Mouse (Mus musculus) 416B (cell line): ENCODE results near the gene Dlg2.
A peak's percentile ranks its signal among the peaks of the same experiment; 100 is the strongest.

ENCODE experiments used
- DNase-seq: peaks from one replicate; pipeline ENCODE4 v3.0.0; 2011; ENCODE audit warnings: low read depth

Dlg2 gene

GRCm38 (mm10) chr7:92292918-92293518, 1816.5 kb downstream of the Dlg2 start:
- no peak for DNase-seq

DNA sequence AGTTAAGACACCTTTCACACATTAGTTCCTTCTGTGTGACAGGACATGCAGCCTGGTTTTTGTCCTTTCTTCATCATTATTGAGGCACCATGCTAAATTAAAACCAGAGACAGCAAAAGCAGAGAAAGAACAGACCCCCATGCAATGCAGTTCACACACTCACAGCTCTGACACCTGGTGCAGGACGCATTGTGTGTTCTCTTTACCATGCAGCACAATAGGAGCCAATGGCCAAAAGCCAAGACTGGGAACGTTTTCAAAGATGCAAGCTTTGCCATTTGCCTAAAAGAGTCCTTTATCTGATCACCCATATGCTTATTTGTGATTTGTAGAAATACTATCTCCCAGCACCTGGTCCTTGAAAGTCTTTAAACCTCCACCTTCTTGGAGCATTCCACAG, 1824.6 kb downstream of the Dlg2 start:
- no peak for DNase-seq

DNA sequence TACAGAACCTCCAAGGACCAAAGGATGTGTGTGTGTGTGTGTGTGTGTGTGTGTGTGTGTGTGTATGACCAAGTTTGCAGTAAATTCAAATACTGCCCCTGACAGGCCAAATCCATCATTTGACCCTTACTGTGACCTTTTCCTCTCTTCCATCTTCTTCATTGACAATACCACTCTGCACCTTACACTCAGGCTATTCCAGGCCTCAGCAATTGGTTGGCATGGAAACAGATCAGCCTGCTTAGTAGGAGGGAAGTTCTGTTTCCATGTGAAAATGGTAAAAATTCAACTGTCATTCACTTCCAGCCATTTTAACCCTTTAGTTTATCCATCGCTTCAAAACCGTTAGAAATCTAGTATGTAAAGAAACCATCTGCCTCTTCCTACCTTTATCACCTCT, 1831.2 kb downstream of the Dlg2 start:
- no peak for DNase-seq

GRCm38 (mm10) chr7:92308168-92308567, 1831.7 kb downstream of the Dlg2 start:
- no peak for DNase-seq

- no peak for DNase-seq
Measured at GRCm38 (mm10) chr7:92316389-92316788, 1839.9 kb downstream of the Dlg2 start.

DNA sequence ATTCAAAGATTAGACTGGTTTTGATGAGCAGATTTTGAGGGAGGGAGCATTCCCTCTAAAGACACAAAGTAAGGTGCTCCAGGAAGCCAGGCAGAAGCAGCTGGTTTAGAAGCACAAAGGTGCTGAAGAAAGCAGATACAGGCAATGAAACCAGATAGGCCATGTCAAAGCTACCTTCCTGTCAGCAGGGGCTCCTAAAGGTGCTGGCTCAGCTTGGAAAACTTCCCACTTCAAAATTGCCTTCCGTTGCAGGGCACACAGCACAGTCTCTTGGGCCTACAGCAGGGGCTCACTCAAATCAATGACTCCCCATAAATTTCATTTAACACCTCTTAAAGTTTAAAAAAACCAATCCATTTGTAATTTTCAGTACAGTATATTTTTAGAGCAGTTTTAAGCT, 1843.0 kb downstream of the Dlg2 start:
- DNase-seq, result no peak

DNA sequence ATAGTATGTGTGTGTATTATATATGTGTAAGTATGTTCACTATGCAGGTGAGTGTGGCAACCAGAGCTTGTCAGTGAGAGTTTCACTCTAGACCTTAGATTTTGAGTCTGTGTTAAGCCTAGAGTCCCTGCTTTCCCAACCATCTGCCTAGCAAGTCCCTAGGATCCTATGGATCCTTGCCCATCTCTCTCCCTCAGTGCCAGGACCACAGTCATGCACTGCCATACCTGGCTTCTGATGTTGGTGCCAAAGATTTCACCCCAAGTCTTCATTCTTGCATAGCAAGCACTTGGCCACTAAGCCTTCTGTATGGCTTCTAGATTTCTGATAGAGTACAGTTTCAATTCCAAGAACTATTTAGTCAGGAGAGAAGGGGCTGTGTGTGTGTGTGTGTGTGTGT, 1843.7 kb downstream of the Dlg2 start:
- DNase-seq, result no peak

DNA sequence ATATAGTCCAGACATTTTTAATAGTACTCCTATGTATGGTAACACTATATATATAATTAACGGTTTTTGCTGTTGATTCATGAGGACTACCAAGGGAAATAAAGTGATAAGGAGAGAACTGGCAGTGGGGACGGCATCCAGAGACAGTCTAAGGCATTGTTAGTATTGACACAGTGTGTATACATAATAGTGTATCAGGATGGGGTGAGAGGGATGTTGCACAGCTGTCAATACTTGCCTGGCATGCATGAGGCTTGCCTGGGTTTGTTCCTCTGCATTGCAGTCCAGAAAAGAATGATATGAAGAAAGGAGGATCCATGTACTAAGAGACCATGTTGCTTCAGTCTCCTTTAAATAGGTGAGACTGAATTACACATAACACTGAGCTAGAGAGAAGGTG, 1845.3 kb downstream of the Dlg2 start:
- no peak for DNase-seq

DNA sequence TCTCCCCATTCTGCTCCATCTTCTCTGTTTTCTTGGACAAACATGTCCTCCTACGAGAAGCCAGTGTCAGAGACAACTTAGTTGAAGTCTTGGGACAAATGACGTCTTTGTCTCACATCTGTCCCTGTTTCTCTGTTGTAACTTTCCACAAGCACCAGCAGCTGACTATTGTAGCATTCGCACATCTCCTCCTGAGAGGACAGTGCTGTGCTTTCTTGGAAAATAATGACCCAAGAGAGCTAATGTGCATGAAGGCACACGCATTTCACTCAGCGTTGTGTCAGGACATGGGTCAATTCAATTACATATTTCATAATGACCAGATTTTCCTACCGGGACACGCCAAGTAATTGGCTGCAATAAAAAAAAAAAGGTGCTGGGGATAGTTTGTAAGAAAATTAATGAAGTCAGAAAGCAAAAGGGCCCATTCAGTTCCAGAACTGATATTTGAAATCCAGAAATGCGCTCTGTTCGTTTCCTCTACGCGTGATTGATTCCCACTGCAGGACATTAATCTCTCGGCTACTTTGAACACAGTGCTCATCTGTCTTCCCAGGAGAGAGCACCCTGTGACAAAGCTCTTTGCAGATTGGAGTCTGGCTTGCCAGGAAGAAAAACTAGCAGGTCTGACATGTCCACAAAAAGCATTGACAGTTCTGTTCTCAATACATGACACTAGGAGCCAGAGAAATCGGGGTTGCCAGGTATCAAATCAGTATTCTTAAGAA, 1846.0 kb downstream of the Dlg2 start:
- DNase-seq, result no peak

GRCm38 (mm10) chr7:92323710-92324109, 1847.2 kb downstream of the Dlg2 start:
- DNase-seq, result peak; percentile 8

GRCm38 (mm10) chr7:92327343-92327896, 1850.9 kb downstream of the Dlg2 start:
- no peak for DNase-seq

GRCm38 (mm10) chr7:92333220-92333898, 1856.9 kb downstream of the Dlg2 start:
- DNase-seq, result no peak

DNA sequence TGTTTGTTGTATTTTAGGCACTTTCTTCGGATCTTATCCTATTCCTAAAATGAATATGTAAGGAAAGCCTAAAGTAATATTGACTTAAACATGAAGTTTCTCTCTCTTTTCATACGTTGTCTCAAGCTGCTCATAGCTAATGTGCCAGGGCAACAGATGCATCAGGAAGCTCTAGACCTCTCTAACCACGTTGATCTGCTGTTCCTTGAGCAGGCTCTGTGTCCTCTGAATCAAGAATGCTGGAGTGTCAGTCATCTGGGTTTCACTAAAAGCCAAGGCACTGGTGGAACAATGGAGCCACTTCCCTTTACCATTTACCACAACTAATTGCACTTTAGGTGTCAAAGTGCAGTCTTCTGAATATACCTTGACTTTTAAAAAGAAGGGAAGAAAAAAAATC, 1880.1 kb downstream of the Dlg2 start:
- no peak for DNase-seq

DNA sequence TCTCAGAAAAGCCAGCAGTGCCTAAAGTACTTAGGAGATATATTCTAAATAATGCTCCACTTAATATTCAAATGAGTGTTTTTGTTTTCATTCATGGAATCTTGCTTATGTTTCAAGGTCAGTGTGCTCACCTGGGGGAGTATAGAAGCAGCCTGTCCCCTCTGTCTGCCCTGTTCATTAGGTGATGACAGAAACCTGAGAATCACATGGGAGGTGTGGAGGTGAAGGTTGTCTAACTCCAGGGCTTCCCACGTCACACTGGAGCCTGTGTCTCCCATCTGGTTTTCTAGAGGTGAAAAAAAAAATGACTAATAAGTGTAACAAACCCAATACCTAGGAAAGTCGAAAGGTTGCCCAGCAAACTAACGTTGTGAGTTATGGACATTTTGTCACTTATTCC, 1886.9 kb downstream of the Dlg2 start:
- DNase-seq, result no peak

DNA sequence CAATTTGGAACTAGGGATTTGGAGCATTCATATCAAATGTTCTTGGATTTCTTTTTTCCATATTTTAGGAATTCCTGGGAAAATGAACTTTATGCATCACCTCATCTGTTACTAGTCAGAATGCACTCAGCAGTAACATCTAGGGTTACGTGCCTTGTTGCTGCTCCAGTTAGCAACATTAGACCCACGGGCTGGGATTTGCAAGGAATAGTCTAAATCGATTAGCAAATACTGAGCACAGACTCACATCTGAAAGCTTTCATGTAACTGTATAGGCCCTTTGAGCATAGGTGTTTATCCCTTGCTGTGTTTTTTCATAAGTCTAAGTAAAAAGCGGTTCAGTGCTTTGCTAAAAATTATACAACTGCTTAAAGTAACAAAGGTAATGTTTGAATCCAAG, 1887.3 kb downstream of the Dlg2 start:
- DNase-seq, result no peak

DNA sequence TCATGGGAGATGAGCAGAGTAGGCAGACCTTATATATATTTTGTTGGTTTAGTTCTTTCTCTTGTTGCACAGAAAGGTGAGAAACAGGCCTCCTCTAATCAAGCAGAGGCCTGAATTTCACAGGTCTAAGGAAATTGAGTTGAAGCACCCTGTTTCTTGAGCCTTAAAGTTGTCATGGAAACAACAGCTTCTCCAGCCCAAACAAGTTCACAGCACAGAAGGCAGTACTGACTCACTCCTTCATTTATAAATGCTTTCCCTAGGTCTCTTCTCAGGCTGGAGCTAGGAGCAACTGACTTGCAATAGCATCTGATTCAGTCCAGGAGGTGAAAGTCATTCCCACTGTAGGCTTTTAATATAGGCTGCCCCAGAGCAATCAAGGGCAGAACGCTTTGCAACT, 1890.6 kb downstream of the Dlg2 start:
- no peak for DNase-seq

GRCm38 (mm10) chr7:92370521-92370920, 1894.0 kb downstream of the Dlg2 start:
- no peak for DNase-seq

- no peak for DNase-seq
Measured at GRCm38 (mm10) chr7:92371638-92372037, 1895.2 kb downstream of the Dlg2 start.

- DNase-seq, result no peak
Measured at GRCm38 (mm10) chr7:92373863-92374357, 1897.4 kb downstream of the Dlg2 start.

GRCm38 (mm10) chr7:92383913-92384484, 1907.5 kb downstream of the Dlg2 start:
- no peak for DNase-seq

GRCm38 (mm10) chr7:92392052-92392640, 1915.7 kb downstream of the Dlg2 start:
- no peak for DNase-seq

- DNase-seq, result no peak
Measured at GRCm38 (mm10) chr7:92396783-92397182, 1920.3 kb downstream of the Dlg2 start.
